Mouse (Mus musculus): ENCODE data around the gene Col5a1. TPM values are rescaled to one million over a fixed set of nuclear protein-coding genes. Genes with fewer than 3 reads are reported as not detected.

The Col5a1 gene
- polyA plus RNA-seq, 1 experiment from 2014 or later: 39.5 TPM

DNA sequence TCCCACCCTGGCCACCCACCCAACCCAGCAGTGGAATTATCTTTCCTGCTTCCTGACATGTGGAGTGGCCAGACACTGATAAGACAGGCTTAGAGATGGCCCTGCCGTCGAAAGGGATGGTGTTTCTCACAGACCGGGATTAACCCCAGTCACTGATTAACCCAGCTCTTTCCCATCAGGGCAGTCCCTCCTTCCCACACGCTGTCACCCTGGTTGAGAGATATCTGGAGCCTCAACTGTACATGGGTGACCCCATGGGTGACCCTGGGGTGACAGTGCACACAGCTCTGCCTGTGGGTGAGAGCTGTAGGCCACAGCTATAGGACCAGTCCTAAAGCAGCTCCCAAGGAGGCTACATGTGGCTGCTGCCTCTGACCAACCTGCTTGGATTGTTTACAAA, 15.2 kb upstream of the Col5a1 start:
- no peak overlapping the region for H3K4me3 ChIP-seq (ENCODE audit: low read depth, low read length)
- H3K36me3 ChIP-seq (ENCODE audit: control insufficient read depth, insufficient read depth): no peaks in the 10 kb centered on the region
- H3K27me3 ChIP-seq (replicated peaks; ENCODE audit: control insufficient read depth, insufficient read depth, low read length): no peaks in the 10 kb centered on the region
- H3K9me3 ChIP-seq (ENCODE audit: control insufficient read depth): no peaks in the 10 kb centered on the region
- no peak for TF ChIP-seq CTCF (IDR thresholded peaks at IDR 0.05; ENCODE audit: low read depth)
- ATAC-seq: no peak
- H3K27ac ChIP-seq (ENCODE audit: low read depth, low read length): no peak overlapping the region
- no peak overlapping the region for H3K4me2 ChIP-seq (replicated peaks; ENCODE audit: low read depth)
- no peaks in the 10 kb centered on the region for H3K4me1 ChIP-seq (replicated peaks; ENCODE audit: control insufficient read depth, insufficient read depth, low read length)
- 23% methylated on average over 4 of the region's 4 CpGs for WGBS
- H3K9ac ChIP-seq (ENCODE audit: low read depth, low read length): no peak overlapping the region

DNA sequence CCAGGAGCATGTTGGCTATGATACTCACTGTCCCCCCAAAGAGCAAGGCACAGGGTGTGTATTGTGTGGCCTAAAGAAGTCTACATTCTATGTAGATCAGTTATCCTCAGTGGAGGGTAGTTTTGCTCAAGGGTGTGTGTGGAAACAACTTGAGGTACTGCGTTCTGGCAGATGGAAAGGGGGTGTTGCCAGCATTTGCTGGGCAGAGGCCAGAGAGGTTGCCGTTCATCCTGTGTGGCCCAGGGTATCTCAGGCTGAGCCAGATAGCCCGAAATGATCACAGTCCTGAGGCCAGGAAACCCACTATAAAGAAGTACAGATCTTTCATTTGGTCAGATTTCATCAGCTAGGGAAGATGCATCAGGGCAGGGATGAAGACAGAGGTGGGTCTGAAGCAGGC, 13.9 kb upstream of the Col5a1 start:
- no peaks in the 10 kb centered on the region for H3K9me3 ChIP-seq (ENCODE audit: control insufficient read depth)
- no peak overlapping the region for H3K4me3 ChIP-seq (ENCODE audit: low read depth, low read length)
- H3K4me2 ChIP-seq (replicated peaks; ENCODE audit: low read depth): no peak overlapping the region
- no peaks in the 10 kb centered on the region for H3K4me1 ChIP-seq (replicated peaks; ENCODE audit: control insufficient read depth, insufficient read depth, low read length)
- TF ChIP-seq CTCF (IDR thresholded peaks at IDR 0.05; ENCODE audit: low read depth): no peak
- ATAC-seq: no peak
- no peaks in the 10 kb centered on the region for H3K36me3 ChIP-seq (ENCODE audit: control insufficient read depth, insufficient read depth)
- H3K27ac ChIP-seq (ENCODE audit: low read depth, low read length): no peak overlapping the region
- no peak overlapping the region for H3K9ac ChIP-seq (ENCODE audit: low read depth, low read length)
- no peaks in the 10 kb centered on the region for H3K27me3 ChIP-seq (replicated peaks; ENCODE audit: control insufficient read depth, insufficient read depth, low read length)
- WGBS: 59% methylated on average over 3 of the region's 3 CpGs

- H3K4me3 ChIP-seq (ENCODE audit: low read depth, low read length): no peak overlapping the region
These were observed 13.2 kb upstream of the Col5a1 start for GRCm38 (mm10) chr2:27873030-27873429.

DNA sequence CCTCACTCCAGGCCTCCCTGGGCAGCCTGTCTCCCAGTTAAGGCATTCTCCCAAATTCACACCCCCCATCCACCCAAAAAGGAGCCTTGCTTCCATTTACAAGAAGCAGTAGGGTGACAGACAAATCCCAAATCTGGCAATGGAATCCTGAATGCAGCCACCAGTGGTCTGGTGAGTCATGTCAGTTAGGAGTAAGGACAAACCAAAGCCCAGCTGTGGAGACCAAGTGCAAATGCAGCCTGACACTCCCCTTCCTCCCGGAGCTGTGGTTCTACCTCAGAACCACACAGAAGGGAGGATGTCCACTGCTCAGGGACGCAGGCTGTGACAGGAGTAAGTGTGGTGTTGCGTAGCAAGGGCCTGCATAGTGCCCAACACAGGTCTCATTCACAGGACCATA, 11.6 kb upstream of the Col5a1 start:
- Histone ChIP-seq H3K27me3 (replicated peaks; ENCODE audit: control insufficient read depth, insufficient read depth, low read length) (no peaks in the 10 kb centered on the region), H3K36me3 (ENCODE audit: control insufficient read depth, insufficient read depth) (no peaks in the 10 kb centered on the region), H3K9ac (ENCODE audit: low read depth, low read length) (no peak overlapping the region), H3K4me1 (replicated peaks; ENCODE audit: control insufficient read depth, insufficient read depth, low read length) (no peaks in the 10 kb centered on the region), H3K27ac (ENCODE audit: low read depth, low read length) (no peak overlapping the region), H3K4me2 (replicated peaks; ENCODE audit: low read depth) (no peak overlapping the region), H3K4me3 (ENCODE audit: low read depth, low read length) (no peak overlapping the region), H3K9me3 (ENCODE audit: control insufficient read depth) (no peaks in the 10 kb centered on the region)
- no peak for ATAC-seq
- no peak for TF ChIP-seq CTCF (IDR thresholded peaks at IDR 0.05; ENCODE audit: low read depth)
- 76% methylated on average over 3 of the region's 3 CpGs for WGBS

More at GRCm38 (mm10) chr2:27873030-27873429, 13.2 kb upstream of the Col5a1 start:
- Histone ChIP-seq H3K9ac (ENCODE audit: low read depth, low read length) (no peak overlapping the region), H3K4me2 (replicated peaks; ENCODE audit: low read depth) (no peak overlapping the region), H3K27me3 (replicated peaks; ENCODE audit: control insufficient read depth, insufficient read depth, low read length) (no peaks in the 10 kb centered on the region), H3K27ac (ENCODE audit: low read depth, low read length) (no peak overlapping the region), H3K9me3 (ENCODE audit: control insufficient read depth) (no peaks in the 10 kb centered on the region), H3K4me1 (replicated peaks; ENCODE audit: control insufficient read depth, insufficient read depth, low read length) (no peaks in the 10 kb centered on the region), H3K36me3 (ENCODE audit: control insufficient read depth, insufficient read depth) (no peaks in the 10 kb centered on the region)
- WGBS: 76% methylated on average over 5 of the region's 5 CpGs
- ATAC-seq: no peak
- TF ChIP-seq CTCF (IDR thresholded peaks at IDR 0.05; ENCODE audit: low read depth): no peak

- Histone ChIP-seq H3K9me3 (ENCODE audit: control insufficient read depth) (no peaks in the 10 kb centered on the region), H3K36me3 (ENCODE audit: control insufficient read depth, insufficient read depth) (no peaks in the 10 kb centered on the region), H3K4me2 (replicated peaks; ENCODE audit: low read depth) (no peak overlapping the region), H3K4me1 (replicated peaks; ENCODE audit: control insufficient read depth, insufficient read depth, low read length) (no peaks in the 10 kb centered on the region), H3K9ac (ENCODE audit: low read depth, low read length) (no peak overlapping the region), H3K27ac (ENCODE audit: low read depth, low read length) (no peak overlapping the region), H3K4me3 (ENCODE audit: low read depth, low read length) (no peak overlapping the region), H3K27me3 (replicated peaks; ENCODE audit: control insufficient read depth, insufficient read depth, low read length) (no peaks in the 10 kb centered on the region)
- no peak for ATAC-seq
- 48% methylated on average over 5 of the region's 5 CpGs for WGBS
- peak; percentile 6; the same call in 1 of the 2 replicates for TF ChIP-seq CTCF (IDR thresholded peaks at IDR 0.05; ENCODE audit: low read depth)
These were observed 11.0 kb upstream of the Col5a1 start for GRCm38 (mm10) chr2:27875231-27875630.

GRCm38 (mm10) chr2:27875786-27876185, 10.4 kb upstream of the Col5a1 start:
- Histone ChIP-seq H3K9ac (ENCODE audit: low read depth, low read length) (no peak overlapping the region), H3K27me3 (replicated peaks; ENCODE audit: control insufficient read depth, insufficient read depth, low read length) (no peaks in the 10 kb centered on the region)
- 57% methylated on average over 5 of the region's 5 CpGs for WGBS

More at GRCm38 (mm10) chr2:27875786-27876185, 10.4 kb upstream of the Col5a1 start:
- no peaks in the 10 kb centered on the region for H3K9me3 ChIP-seq (ENCODE audit: control insufficient read depth)
- no peak overlapping the region for H3K4me2 ChIP-seq (replicated peaks; ENCODE audit: low read depth)
- H3K4me1 ChIP-seq (replicated peaks; ENCODE audit: control insufficient read depth, insufficient read depth, low read length): no peaks in the 10 kb centered on the region
- no peak overlapping the region for H3K4me3 ChIP-seq (ENCODE audit: low read depth, low read length)
- no peak for ATAC-seq
- no peaks in the 10 kb centered on the region for H3K36me3 ChIP-seq (ENCODE audit: control insufficient read depth, insufficient read depth)
- H3K27ac ChIP-seq (ENCODE audit: low read depth, low read length): no peak overlapping the region
- TF ChIP-seq CTCF (IDR thresholded peaks at IDR 0.05; ENCODE audit: low read depth): no peak

All from intestine, postnatal 0 days (tissue).